Mouse (Mus musculus): ENCODE data around the gene Xpo5. TPM values are rescaled to one million over a fixed set of nuclear protein-coding genes. Genes with fewer than 3 reads are reported as not detected.

Gene Xpo5
- total RNA-seq, 2 experiments from 2014 or later, result 9.0 to 9.6 TPM

GRCm38 (mm10) chr17:46258279-46259053 is 55.9 kb downstream of the Xpo5 start:
- no peak for DNase-seq (ENCODE audit: low spot score)

GRCm38 (mm10) chr17:46259675-46260074 is 57.1 kb downstream of the Xpo5 start:
- DNase-seq (ENCODE audit: low spot score), result no peak

GRCm38 (mm10) chr17:46262201-46262694 is 59.7 kb downstream of the Xpo5 start:
- no peak for DNase-seq (ENCODE audit: low spot score)

- DNase-seq (ENCODE audit: low spot score), result no peak
Observed at GRCm38 (mm10) chr17:46265502-46265901, 62.9 kb downstream of the Xpo5 start.

- peak; percentile 81 for DNase-seq (ENCODE audit: low spot score)
Observed at GRCm38 (mm10) chr17:46265918-46266618, 63.5 kb downstream of the Xpo5 start.

GRCm38 (mm10) chr17:46266986-46267385 is 64.4 kb downstream of the Xpo5 start:
- DNase-seq (ENCODE audit: low spot score), result no peak

- DNase-seq (ENCODE audit: low spot score), result no peak
Observed at GRCm38 (mm10) chr17:46267511-46267910, 64.9 kb downstream of the Xpo5 start.

GRCm38 (mm10) chr17:46268026-46268720 is 65.6 kb downstream of the Xpo5 start:
- DNase-seq (ENCODE audit: low spot score), result no peak

- DNase-seq (ENCODE audit: low spot score), result peak; percentile 67
Observed at GRCm38 (mm10) chr17:46269771-46270534, 67.4 kb downstream of the Xpo5 start.

GRCm38 (mm10) chr17:46272058-46272457 is 69.5 kb downstream of the Xpo5 start:
- DNase-seq (ENCODE audit: low spot score), result no peak

- no peak for DNase-seq (ENCODE audit: low spot score)
Observed at GRCm38 (mm10) chr17:46272675-46273074, 70.1 kb downstream of the Xpo5 start.

- no peak for DNase-seq (ENCODE audit: low spot score)
Observed at GRCm38 (mm10) chr17:46273803-46274236, 71.2 kb downstream of the Xpo5 start.

- no peak for DNase-seq (ENCODE audit: low spot score)
Observed at GRCm38 (mm10) chr17:46274465-46274864, 71.9 kb downstream of the Xpo5 start.

- DNase-seq (ENCODE audit: low spot score), result no peak
Observed at GRCm38 (mm10) chr17:46275034-46275433, 72.5 kb downstream of the Xpo5 start.

GRCm38 (mm10) chr17:46275506-46275905 is 72.9 kb downstream of the Xpo5 start:
- DNase-seq (ENCODE audit: low spot score), result no peak

- peak; percentile 54 for DNase-seq (ENCODE audit: low spot score)
Observed at GRCm38 (mm10) chr17:46277586-46277985, 75.0 kb downstream of the Xpo5 start.

GRCm38 (mm10) chr17:46278011-46278765 is 75.6 kb downstream of the Xpo5 start:
- no peak for DNase-seq (ENCODE audit: low spot score)

- DNase-seq (ENCODE audit: low spot score), result peak; percentile 78
Observed at GRCm38 (mm10) chr17:46282483-46283123, 80.0 kb downstream of the Xpo5 start, which contains the start of gene Tjap1. Gene Tjap1, minus strand, starts transcription at chr17:46283026.

- no peak for DNase-seq (ENCODE audit: low spot score)
Observed at GRCm38 (mm10) chr17:46283140-46283539, 80.6 kb downstream of the Xpo5 start.

- DNase-seq (ENCODE audit: low spot score), result no peak
Observed at GRCm38 (mm10) chr17:46283911-46284310, 81.3 kb downstream of the Xpo5 start.

All from gastrocnemius, adult 18-20 months (tissue).